Mouse (Mus musculus) lung, postnatal 10 days (tissue): Measurements from ENCODE around the gene Bbs1.
"Not testable (repeated sequence)": the region's sequence is repeated elsewhere in the genome, so short reads cannot be mapped to it uniquely, and the experiment has no call there.

Experiments
- DNase-seq: peaks from one replicate; pipeline ENCODE4 v3.0.0; 2021

Bbs1 gene

GRCm38 (mm10) chr19:4879324-4879703 lies 27.1 kb downstream of the Bbs1 start:
- DNase-seq: no peak

GRCm38 (mm10) chr19:4878405-4879323 lies 27.8 kb downstream of the Bbs1 start, which contains the start of gene Zdhhc24:
Gene Zdhhc24, plus strand, starts transcription at chr19:4878668.
- DNase-seq: peak; percentile 97

GRCm38 (mm10) chr19:4877785-4878184 lies 28.6 kb downstream of the Bbs1 start, which contains the start of gene Actn3:
Gene Actn3, minus strand, starts transcription at chr19:4877909.
- peak; percentile 51 for DNase-seq

- no peak for DNase-seq
Measured at GRCm38 (mm10) chr19:4876755-4877154, 29.7 kb downstream of the Bbs1 start.

GRCm38 (mm10) chr19:4876241-4876640 lies 30.2 kb downstream of the Bbs1 start:
- DNase-seq: no peak

- DNase-seq: not testable (repeated sequence)
Measured at GRCm38 (mm10) chr19:4874613-4875012, 31.8 kb downstream of the Bbs1 start.

- peak; percentile 58 for DNase-seq
Measured at GRCm38 (mm10) chr19:4865147-4865546, 41.3 kb downstream of the Bbs1 start.

GRCm38 (mm10) chr19:4863048-4863447 lies 43.4 kb downstream of the Bbs1 start:
- DNase-seq: no peak

GRCm38 (mm10) chr19:4859081-4859480 lies 47.3 kb downstream of the Bbs1 start:
- DNase-seq: no peak

GRCm38 (mm10) chr19:4855951-4856350 lies 50.5 kb downstream of the Bbs1 start:
- DNase-seq: no peak

GRCm38 (mm10) chr19:4855470-4855820 lies 51.0 kb downstream of the Bbs1 start:
- no peak for DNase-seq

GRCm38 (mm10) chr19:4854552-4855469 lies 51.6 kb downstream of the Bbs1 start, which contains the start of gene Ctsf:
Gene Ctsf, plus strand, starts transcription at chr19:4855130.
- peak; percentile 90 for DNase-seq

- DNase-seq: no peak
Measured at GRCm38 (mm10) chr19:4850281-4850680, 56.1 kb downstream of the Bbs1 start.

GRCm38 (mm10) chr19:4849800-4850199 lies 56.6 kb downstream of the Bbs1 start:
- no peak for DNase-seq

- DNase-seq: peak; percentile 45
Measured at GRCm38 (mm10) chr19:4847490-4847889, 58.9 kb downstream of the Bbs1 start.

GRCm38 (mm10) chr19:4845846-4846245 lies 60.6 kb downstream of the Bbs1 start:
- DNase-seq: no peak

- DNase-seq: no peak
Measured at GRCm38 (mm10) chr19:4842611-4843010, 63.8 kb downstream of the Bbs1 start.

- no peak for DNase-seq
Measured at GRCm38 (mm10) chr19:4840848-4841247, 65.6 kb downstream of the Bbs1 start.

GRCm38 (mm10) chr19:4839149-4839548 lies 67.3 kb downstream of the Bbs1 start, which contains the start of the genes Ccs and Ccdc87:
Gene Ccs, minus strand, starts transcription at chr19:4839332.
Gene Ccdc87, plus strand, starts transcription at chr19:4839366.
- peak; percentile 98 for DNase-seq

GRCm38 (mm10) chr19:4838526-4839140 lies 67.8 kb downstream of the Bbs1 start:
- no peak for DNase-seq

- no peak for DNase-seq
Measured at GRCm38 (mm10) chr19:4837049-4837448, 69.4 kb downstream of the Bbs1 start.
